Mouse (Mus musculus) stomach, embryonic 15.5 days (tissue): ENCODE data around the gene Akap4. TPM values are rescaled to one million over a fixed set of nuclear protein-coding genes. Genes with fewer than 3 reads are reported as not detected.

Experiments
- polyA plus RNA-seq: library from polyadenylated mRNA; unstranded; fragments of >200 nt; fragmentation: Nextera tagmentation; extraction: Ambion mirVana; gene quantifications from 2 replicates; pipeline ENCODE4 v1.2.1, GENCODE M21; 2015

Akap4 gene
- polyA plus RNA-seq, 1 experiment from 2014 or later, result not detected

Other genes with a start within 250 kb of the Akap4 start
- 0.03 and 0.05 TPM in 2 replicates for gene Ccnb3, start 25.9 kb upstream of the Akap4 start, polyA plus RNA-seq